Mouse (Mus musculus): ENCODE data around the gene Spata13.

Spata13 gene

DNA sequence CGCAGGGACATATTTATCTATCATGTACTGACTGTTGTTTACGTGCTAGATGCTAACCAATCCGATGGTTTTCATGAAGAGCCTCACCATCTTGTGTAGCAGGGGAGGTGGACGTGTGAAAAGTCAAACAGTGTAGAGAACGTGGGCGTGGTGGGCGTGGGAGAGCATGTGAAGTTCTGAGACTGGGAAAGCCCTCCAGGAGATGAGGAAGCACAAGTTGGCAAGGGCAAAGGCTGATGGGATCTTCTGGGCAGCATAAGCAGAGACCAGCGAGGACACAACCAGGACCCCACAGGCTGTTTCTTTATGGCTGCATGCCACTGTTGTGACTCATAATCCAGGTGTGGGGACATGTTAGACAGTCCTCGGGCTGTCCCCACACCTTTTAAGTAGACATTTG, 5.4 kb downstream of the Spata13 start:
- in situ Hi-C loops (cut with MboI), result no loop called here

DNA sequence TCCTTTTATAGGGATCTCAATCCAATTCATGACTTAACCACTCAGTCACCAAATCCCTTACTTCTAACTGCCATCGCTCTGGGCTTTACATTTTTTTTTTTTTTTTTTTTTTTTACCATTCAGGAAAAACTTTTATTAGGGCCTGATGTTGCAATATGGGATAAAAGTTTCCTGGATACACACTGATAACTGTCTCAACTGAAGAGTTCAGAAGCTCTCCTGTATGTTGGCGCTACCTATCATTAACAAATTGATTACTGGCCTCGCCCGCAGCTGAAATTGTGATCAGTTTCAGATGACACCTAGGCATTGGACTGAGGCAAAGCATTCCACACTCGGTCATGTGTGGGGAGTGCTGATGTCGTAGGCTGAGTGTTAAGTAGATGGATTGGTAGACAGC, 7.3 kb downstream of the Spata13 start:
- in situ Hi-C loops (cut with MboI), result no loop called here

DNA sequence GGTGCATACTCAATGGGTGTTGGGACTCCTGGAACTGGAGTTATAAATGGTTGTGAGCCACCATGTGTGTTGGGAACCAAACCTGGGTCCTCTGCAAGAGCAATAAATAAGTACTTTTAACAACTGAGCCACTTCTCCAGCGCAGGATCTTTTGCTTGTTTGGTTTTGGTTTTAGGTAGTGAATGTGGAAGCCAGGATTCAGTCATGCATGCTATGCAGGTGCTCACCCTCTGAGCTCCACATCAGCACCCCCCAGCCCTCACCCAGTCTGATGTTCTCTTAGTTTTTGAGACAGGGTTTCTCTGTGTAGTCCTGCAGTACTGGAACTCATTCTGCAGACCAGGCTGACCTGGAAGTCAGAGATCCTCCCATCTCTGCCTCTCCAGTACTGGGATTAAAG, 8.3 kb downstream of the Spata13 start:
- in situ Hi-C loops (cut with MboI), result no loop called here

DNA sequence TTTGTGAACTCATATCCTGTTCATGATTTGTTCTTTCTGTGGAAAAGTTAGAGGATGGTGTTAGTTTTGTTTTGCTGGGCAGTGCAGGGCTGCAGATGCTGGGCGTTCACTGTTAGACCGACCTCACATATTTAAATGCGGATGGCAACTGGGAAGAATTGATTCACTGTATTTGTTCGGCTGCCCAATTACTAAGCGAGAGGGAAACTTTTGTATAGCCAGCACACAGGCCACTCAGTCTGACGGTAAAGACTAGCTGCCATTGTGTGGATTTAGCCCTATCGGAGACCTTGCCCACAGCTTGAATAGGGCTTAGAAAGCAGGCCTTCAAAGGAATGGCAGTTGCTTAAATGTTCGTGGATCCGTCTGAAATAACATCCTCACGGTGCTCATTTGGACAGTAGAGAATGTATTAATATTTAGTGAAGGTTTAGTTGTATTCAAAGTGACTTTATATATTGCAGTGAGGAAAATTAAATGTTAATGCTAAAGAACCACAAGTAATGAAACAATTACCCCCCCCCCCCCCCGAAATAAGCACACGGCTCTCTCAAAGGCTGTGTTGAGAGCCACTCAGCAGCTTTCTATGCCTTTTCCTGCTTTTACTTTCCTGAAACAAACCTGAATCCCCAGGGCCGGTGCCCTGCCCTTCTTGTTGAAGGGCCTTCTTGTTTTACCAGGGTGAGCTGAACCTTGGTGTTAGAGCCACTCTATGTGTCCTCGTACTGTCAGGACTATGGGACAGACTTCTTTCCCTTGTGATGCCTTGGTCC, 9.5 kb downstream of the Spata13 start:
- in situ Hi-C loops (cut with MboI), result no loop called here

DNA sequence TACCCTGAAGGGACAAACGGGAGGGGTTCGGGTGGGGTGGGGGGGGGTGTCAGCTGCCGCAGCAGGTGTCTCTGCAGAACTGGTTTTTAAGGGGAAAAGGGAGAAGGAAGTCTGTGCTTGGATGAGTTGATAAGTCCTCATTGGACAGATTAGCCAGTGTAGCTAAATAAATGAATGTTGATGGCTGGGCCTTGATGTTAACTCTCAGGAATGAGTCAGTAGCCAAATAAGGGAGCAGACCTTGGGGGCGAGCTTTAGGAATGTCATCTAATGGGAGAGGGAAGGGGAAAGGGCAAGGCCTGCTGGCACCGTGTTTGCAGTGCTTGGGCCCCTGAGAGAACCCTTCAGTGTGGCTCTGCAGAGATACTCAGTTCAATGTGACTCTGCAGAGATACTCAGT, 12.6 kb downstream of the Spata13 start:
- in situ Hi-C loops (cut with MboI), result no loop called here

DNA sequence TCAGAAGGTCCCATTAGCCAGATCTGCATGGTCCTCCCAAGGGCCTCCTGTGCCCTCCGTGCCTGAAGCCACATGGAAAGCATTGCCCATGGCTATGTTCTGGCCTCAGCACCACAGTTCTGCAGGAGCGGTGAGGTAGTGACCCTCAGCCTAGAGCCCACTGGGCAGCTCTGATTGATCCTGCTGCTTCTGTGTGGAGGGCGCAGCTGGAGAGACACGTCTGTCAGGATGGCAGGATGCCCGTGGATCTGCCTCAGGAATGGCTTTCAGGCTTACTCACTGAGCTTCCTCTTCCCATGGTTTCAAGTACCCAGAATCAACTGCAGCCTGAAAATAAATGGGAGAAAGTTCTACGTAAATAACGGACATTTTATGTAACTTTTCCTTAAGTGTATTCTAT, 14.1 kb downstream of the Spata13 start:
- in situ Hi-C loops (cut with MboI), result no loop called here

DNA sequence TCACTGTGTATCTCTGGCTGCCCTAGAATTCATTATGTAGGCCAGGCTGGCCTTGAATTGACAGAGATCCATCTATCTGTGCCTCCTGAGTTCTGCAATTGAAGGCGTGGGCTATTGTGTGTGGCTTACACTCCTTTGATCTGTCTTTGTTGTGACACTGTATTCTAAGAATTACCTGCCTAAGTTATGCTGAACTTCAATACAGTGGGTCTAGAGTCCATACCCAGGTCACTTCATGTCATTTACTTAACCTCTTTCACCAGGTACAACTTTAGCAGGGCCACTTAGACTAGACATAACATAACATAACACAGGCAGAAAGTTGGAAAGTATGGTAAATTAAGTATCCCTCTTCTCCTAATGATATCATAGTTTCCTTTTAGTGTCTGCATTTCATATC, 15.2 kb downstream of the Spata13 start:
- in situ Hi-C loops (cut with MboI), result no loop called here

DNA sequence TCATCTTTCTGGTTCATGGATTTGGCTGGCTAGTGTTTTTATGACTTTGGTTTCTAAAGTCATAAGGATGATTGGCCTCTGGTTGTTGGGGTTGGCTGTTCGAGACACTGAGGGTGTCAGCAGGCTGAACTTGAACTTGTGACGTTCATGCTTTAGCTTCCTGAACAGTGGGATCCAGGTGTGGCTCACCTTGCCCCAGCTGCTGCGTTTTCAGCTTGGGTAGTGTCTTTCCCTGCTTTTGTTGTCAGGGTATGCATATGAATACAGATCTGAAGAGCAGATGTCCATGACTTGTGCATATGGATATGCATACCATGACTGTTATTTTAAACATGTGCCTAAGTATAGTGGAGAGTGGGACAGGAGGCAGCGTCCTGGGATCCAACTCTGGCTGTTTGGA, 19.4 kb downstream of the Spata13 start:
- in situ Hi-C loops (cut with MboI), result no loop called here

DNA sequence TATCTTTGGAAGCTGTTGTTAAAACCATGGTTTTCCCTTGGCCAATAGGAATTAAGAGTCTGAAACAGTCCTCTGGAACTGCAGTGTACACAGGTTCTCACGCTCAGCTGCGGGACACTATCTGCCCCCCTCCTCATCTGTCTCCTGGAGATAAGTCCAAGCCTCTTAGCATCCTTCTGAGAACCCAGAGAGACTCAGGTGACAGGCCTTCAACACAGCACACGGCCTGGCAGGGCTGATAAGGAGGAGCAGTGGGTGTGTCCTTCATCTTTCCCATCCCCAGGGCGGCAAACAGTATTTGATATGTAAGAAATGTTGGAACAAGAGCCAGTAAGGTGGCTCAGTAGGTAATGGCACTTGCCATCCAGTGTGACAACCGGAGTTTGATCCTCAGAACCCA, 20.2 kb downstream of the Spata13 start:
- in situ Hi-C loops (cut with MboI), result no loop called here

DNA sequence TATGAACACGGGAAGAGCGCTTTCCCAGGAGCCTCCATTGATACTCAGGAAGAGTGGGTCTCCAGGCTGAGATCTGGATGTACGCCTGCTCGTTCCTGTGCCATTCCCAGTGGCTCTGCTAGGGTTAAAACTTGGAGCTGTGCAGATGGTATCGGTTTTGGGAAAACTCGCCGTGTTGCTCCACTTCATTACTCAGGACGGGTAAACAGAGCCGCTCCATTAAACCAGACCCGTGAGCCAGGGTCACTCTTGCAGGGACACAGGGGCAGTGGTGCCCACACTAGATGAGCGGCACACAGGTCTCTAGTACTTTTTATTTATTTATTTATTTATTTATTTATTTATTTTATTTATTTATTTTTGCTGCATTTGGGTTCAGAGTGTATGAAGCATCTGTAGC, 20.9 kb downstream of the Spata13 start:
- in situ Hi-C loops (cut with MboI), result no loop called here

DNA sequence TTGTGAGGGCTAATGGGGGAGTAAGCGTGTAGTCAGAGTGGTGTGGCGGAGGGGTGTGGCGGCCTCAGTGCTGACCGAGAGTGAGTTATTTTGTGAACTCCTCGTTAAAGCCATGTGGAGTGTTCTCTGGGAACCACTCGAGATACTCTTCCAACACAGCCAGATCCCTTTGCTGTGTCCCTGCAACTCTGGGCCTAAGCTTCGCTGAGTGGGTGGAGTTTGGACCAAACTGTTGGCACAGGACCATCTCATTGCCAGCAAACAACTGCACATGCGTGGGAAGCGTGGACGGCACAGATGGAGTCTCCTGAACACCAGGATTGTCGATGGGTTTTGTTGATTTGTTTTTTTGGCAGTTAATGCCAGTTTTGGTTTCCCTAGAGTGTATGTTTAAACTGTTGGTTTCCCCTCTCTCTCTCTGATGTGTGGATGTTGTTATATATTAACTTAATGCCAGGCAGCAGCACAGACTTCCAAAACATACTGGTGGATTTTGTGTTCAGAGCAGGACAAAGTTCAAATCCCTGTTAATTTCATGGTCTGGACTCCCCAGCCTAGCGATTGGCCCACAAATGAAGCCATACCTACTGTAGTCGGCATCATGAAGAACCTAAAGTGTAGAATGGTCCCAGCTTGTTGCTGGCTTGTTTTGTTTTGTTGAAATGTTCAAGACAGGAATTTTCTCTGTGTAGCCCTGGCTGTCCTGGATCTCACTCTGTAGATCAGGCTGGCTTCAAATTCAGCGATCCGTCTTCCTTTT, 22.3 kb downstream of the Spata13 start:
- in situ Hi-C loops (cut with MboI), result no loop called here

DNA sequence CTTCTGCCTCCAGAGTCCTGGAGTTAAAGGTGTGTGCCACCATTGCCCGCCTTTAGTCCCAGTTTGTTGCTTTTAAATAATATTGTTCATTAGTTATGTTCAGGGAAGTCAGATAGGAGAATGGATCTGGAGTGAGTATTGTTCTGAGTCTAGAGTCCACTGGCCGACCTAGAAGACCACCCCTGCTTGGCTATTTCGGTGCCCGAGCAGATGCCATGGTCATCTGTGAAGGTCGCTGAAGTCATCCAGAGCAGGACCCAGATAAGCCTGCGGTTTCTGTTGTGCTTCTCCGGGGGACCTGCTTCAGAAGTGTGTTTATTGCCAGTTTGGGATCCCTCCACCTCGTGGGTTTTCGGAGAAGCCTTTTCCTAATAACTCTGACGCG, 22.9 kb downstream of the Spata13 start:
- in situ Hi-C loops (cut with MboI), result no loop called here

DNA sequence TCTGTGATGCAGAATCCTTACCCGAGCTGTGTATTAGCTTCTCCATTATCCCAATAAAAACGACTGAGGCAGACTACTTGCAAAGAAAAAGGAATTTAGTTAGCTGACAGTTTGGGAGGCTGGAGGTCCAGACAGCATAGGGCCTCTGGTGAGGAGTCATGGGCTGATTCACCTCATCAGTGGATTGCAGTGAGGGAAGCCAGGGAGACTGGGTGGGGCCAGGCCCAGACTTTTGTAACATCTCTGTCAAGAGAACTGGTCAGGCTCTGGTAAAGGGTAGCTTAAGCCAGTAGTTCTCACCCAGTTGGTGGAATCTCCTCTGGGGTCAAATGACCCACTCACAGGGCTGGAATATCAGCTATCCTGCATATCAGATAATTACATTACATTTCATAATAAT, 24.1 kb downstream of the Spata13 start:
- in situ Hi-C loops (cut with MboI), result no loop called here

DNA sequence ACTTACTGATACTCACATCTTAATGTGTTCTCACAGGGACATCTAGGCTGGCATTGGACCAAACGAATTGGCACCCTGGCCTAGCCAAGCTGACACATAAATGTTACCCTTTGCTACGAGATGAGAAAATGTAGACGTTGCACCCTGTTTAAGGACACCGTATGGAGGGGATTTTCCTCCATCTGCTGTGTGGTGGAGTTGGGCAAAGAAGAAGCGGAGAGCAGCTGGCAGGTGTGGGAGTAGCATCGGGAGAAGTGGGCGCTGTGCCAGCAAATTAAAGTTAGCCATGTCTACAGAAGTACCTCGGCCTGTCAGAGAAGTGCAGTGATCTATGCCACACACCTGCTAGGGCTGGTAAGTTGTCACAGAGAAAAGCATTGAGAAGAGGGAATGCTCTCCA, 25.7 kb downstream of the Spata13 start:
- in situ Hi-C loops (cut with MboI), result no loop called here

DNA sequence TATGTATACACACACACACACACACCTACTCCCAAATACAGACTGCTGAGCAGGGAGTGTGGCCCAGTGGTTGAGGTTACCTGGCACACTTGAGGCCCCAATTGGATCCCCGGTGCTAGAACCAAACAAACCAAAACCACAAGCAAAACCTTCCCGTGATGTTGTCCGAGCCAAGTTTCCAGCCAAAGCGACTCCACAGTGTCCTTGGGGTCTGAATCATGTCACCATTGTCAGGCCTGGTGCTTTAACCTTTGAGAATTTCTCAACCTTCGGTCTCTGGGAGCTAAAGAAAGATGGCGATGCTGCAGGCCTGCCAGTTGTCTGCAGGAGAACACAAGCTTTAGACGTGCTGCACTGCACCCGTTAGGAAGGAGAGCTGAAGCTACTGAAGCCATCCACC, 26.8 kb downstream of the Spata13 start:
- in situ Hi-C loops (cut with MboI), result no loop called here

DNA sequence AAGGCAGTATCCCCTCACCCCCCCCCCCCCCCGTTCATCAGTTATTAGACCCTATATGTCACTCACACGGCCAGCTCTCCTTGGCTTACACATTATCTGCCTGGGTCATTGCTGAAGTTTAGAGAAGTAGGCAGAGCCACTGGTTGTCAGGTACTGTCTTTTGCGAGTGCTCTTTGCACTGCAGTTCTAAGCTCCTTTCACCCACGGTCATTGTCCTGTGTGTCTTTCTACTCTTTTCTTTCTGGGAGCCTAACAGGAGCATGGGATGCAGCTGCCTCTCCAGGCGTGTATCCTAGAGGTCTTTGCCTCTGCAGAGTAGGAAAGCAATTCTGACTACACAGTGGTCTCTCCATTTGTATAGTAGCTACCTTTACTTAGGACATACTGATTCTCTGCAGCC, 27.5 kb downstream of the Spata13 start:
- in situ Hi-C loops (cut with MboI), result no loop called here

DNA sequence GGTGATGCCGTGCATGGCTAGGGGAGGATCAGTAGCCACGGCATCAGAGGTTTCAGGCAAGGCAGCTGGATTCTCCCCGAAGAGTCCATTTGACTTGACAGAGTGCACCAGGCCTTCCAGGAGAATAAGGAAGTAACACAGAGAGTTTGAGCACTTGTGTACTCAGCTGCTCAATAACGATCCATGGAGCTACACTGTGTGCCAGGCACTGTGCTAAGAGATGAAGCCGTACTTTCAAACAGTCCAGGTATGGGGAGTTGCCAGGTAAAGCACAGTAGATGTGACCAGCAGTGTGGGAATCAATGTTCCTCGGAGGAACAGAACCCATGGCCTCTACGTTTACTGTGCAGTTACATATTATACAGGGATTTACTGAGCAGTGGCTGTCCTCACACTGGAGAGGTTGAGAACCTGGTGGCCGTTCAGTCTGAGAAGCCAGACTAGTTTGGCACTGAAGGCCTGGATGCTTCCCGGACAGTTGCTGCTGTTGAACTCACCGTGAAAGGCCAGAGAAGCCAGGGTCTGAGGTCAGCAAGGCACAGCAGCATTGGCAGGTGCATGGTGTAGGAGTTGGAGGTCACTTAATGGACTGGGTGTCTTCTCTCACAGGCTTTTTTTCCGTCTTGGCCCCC, 29.6 kb downstream of the Spata13 start:
- in situ Hi-C loops (cut with MboI), result no loop called here

DNA sequence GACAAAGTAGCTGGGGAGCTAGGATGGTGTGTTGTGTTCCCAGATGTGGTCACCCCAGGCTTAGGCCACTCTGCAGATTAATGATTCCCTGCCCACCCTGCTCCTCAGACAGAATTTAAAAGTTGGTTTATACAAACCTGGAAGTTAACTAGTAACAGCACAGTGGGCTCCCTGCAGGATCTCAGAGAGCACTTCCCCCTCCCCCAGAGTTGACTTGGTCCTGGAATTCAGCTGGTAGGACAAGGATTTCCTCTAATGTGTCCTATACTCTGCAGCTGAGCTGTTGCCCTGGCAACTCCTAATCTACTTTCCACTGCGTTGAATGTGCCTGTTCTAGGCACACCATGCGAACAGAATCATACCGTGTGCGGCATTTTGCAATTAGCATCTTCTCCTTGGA, 30.8 kb downstream of the Spata13 start:
- in situ Hi-C loops (cut with MboI), result no loop called here

DNA sequence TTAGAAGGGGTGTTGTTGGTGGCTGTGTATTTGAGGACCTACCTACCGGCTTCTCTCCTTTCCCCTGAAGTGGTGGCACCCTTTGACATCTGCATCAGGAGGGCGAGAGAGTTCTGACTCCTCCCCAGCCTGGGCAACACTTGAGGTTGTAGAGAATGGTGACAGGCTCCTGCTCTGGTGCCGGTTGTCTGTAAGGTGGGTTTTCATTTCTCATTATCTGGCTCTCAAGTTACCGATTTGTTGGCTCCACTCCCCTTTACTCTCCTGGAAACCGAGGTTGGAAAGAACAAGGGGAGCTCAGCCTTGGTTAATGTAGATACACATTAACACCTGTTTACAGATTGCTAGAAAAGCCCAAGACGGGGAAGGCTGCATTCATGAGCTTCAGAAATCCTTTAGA, 31.5 kb downstream of the Spata13 start:
- in situ Hi-C loops (cut with MboI), result no loop called here

DNA sequence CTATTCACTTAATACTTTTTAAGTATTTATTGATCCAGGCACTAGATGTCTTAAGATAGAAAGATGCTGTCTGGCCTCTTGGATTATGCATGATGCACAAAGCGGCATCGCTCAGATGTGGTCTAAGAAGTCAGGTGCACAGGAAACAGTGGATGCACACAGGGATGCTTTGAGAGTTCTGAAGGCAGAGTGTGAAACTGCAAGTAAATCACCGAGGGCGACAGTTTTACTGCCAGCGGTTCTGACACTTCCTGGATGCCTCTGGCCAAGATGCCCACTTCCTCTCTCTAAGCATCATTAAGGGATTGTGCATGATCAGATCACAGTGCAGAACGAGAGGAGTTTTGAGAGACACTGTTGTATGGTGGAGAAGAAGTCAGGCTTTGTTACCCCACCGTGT, 32.5 kb downstream of the Spata13 start:
- in situ Hi-C loops (cut with MboI), result no loop called here

DNA sequence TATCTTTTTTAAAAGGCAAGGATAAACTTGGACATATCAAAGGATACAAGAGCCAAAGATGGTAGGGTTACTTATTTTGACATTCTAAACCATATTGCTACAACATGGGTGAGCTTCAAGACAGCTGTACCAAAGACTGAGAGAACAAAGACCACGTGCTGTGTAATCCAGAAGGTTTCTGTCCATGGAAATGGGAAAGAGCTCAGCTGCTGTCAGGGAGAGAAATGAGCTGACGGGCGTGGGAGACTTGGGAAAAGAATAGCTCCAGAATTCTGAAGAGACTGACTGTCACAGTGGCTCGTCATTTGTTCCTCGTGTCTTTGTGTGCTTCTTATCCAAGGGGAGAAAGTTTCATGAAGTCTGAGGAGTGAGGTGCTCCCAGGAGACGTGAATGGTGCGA, 36.4 kb downstream of the Spata13 start:
- in situ Hi-C loops (cut with MboI), result no loop called here

DNA sequence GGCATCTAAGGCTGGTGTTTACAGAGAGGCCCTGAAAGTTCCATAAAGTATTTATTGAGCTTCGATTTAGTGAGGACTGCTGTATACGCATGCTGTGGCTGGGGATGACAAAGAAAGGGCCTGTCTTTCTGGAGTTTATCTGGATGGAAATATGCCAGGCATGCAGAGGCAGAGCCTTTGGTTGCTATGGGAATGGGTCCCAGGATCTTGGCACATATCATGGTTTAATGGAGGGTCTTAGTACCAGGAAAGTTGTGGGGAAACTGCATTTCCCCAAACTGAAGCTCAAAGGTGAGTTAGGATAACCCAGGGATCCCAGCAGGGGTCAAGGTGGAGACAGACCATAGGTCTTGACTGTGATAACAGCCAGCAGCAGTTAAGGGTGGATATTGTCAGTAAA, 37.7 kb downstream of the Spata13 start:
- in situ Hi-C loops (cut with MboI), result no loop called here

DNA sequence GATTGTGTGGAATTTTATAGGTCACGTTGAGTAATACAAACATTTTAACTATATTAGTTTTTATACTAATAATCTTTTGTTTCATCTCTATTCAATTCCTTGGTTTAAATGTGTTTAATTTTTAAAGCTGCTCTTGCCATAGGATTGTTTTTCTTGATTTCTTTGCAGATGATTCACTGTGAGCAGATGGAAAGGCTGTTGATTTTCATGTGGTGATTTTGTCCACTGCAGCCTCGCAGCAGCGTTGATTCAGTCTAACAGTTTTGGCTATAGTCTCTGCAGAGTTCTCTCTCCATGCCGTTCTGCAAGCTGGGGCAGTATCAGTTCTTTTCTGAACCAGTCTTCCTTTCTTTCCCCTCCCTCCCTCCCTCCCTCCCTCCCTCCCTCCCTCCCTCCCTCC, 41.9 kb downstream of the Spata13 start:
- in situ Hi-C loops (cut with MboI), result loop anchor here (25.0 kb wide), 1 partner anchor 413 kb away; the partner anchor contains the start of genes Gm49336, Mtmr6 and Nupl1
